Mouse (Mus musculus): Measurements from ENCODE around the gene Oas1e. TPM values are rescaled to one million over a fixed set of nuclear protein-coding genes. Genes with fewer than 3 reads are reported as not detected.
A peak's percentile ranks its signal among the peaks of the same experiment; 100 is the strongest.

The Oas1e gene
- total and polyA plus RNA-seq, 3 experiments, result not detected

DNA sequence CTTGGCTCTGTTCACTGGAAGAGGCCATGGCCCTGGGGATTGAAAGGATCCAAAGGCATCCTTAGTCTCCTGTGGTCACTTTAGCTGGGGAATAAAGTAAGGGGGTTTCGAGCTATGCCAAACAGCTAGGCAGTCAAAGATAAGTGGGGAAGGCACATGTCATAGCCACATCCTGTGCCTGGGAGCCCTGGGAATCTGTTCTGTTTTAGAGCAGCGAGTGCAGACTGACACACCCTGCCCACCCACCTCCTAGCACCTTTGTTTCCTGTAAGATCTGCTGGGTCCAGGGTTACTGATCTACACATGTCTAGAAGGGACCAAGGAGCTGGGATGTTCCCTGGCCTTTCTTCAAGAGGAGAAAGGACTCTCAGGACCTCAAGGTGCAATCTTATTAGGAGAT is 16.4 kb downstream of the Oas1e start:
- no peak overlapping the region for H3K9ac ChIP-seq (ENCODE audit: insufficient read depth, low read depth)
- no peaks in the 10 kb centered on the region for H3K9me3 ChIP-seq (replicated peaks; ENCODE audit: low read length)
- H3K4me3 ChIP-seq (replicated peaks in 1 of 3; ENCODE audit: low read depth in 2 of 3, low read length in 2 of 3, poor library complexity in 1 of 3), result no peak overlapping the region
- no peak overlapping the region for H3K27ac ChIP-seq (ENCODE audit: insufficient read depth, low read depth)
- peaks cover 6 to 22% of the 10 kb centered on the region in 2 experiments for H3K4me1 ChIP-seq (ENCODE audit: control insufficient read depth in 1 of 2, insufficient read depth in 2 of 2)
- in situ Hi-C loops (cut with MboI; ENCODE audit: low pct_ligation_motif_present, low pct_unique_long_range_greater_than_20kb, low sequenced_read_pairs) (no loop called here), dilution Hi-C loops (cut with MboI; ENCODE audit: extremely low pct_ligation_motif_present, extremely low pct_unique_long_range_greater_than_20kb, low sequenced_read_pairs) (no loop called here)
- H3K4me2 ChIP-seq (ENCODE audit: insufficient read depth, low read depth, poor library complexity, severe bottlenecking), result no peak overlapping the region
- no peak for DNase-seq (ENCODE audit: extremely low read depth)
- no peaks in the 10 kb centered on the region for H3K36me3 ChIP-seq (replicated peaks in 1 of 2; ENCODE audit: control insufficient read depth in 1 of 2, insufficient read depth in 1 of 2, low read length in 1 of 2)
- H3K27me3 ChIP-seq (replicated peaks), result peaks cover 21% of the 10 kb centered on the region
- no peaks in the 10 kb centered on the region for H3K79me2 ChIP-seq (replicated peaks; ENCODE audit: control insufficient read depth, extremely low read depth, insufficient read depth, poor library complexity, severe bottlenecking)
- TF ChIP-seq USF2 (conservative IDR thresholded peaks at IDR 0.05; ENCODE audit: low read depth, low read length) (no peak), HCFC1 (IDR thresholded peaks at IDR 0.05; ENCODE audit: low read depth, low read length) (no peak), KAT2A (IDR thresholded peaks at IDR 0.05; ENCODE audit: insufficient replicate concordance, low read length) (no peak)

DNA sequence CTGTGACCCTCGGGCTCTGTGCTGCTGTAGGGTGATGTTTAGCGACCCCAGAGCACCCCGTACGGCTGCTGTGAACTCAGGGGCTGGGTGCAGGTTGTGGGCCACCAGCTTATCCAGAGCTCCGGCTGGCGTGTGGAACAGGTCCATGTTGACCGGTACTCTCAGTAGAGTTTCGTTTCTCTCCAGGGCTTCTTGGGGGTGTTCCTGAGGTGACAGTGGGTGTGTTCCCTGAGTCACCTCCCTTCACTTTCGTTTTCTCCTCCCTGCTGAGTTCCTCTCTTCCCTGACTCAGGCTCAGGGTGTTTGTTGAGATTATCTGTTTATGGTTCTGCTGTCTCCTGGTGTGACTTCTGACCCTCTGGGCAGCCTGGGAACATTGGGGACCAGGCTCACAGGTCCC is 17.9 kb downstream of the Oas1e start, which contains the start of gene Oas3:
Gene Oas3, minus strand, starts transcription at position 184 of the 400 bp plus-strand sequence.
- H3K36me3 ChIP-seq (replicated peaks in 1 of 2; ENCODE audit: control insufficient read depth in 1 of 2, insufficient read depth in 1 of 2, low read length in 1 of 2), result no peaks in the 10 kb centered on the region
- no peak within 1 kb of the TSS for H3K4me3 ChIP-seq (replicated peaks in 1 of 3; ENCODE audit: low read depth in 2 of 3, low read length in 2 of 3, poor library complexity in 1 of 3)
- H3K27me3 ChIP-seq (replicated peaks), result peaks cover 23% of the 10 kb centered on the region
- H3K9ac ChIP-seq (ENCODE audit: insufficient read depth, low read depth), result no peak within 1 kb of the TSS
- H3K79me2 ChIP-seq (replicated peaks; ENCODE audit: control insufficient read depth, extremely low read depth, insufficient read depth, poor library complexity, severe bottlenecking), result no peaks in the 10 kb centered on the region
- no peaks in the 10 kb centered on the region for H3K9me3 ChIP-seq (replicated peaks; ENCODE audit: low read length)
- TF ChIP-seq MAFK (IDR thresholded peaks at IDR 0.05; ENCODE audit: insufficient replicate concordance, low read length) (no peak), RCOR1 (conservative IDR thresholded peaks at IDR 0.05; ENCODE audit: low read depth, low read length) (no peak), ZC3H11A (IDR thresholded peaks at IDR 0.05; ENCODE audit: low read depth, low read length) (no peak), ZKSCAN1 (IDR thresholded peaks at IDR 0.05; ENCODE audit: borderline replicate concordance, low read depth, low read length) (no peak), USF2 (conservative IDR thresholded peaks at IDR 0.05; ENCODE audit: low read depth, low read length) (no peak), E2F4 (IDR thresholded peaks at IDR 0.05; ENCODE audit: insufficient replicate concordance, low read depth, low read length) (no peak), HCFC1 (IDR thresholded peaks at IDR 0.05; ENCODE audit: low read depth, low read length) (no peak), JUND (conservative IDR thresholded peaks at IDR 0.05; ENCODE audit: low read depth, low read length) (no peak), JUN (IDR thresholded peaks at IDR 0.05; ENCODE audit: insufficient read depth, low read depth, low read length) (no peak), MXI1 (IDR thresholded peaks at IDR 0.05; ENCODE audit: low read depth, low read length) (no peak), MAX (IDR thresholded peaks at IDR 0.05; ENCODE audit: low read length) (no peak), BHLHE40 (IDR thresholded peaks at IDR 0.05; ENCODE audit: low read depth, low read length) (no peak), MAZ (IDR thresholded peaks at IDR 0.05; ENCODE audit: low read depth, low read length) (no peak), CTCF (conservative IDR thresholded peaks at IDR 0.05 in 1 of 2, IDR thresholded peaks at IDR 0.05 in 1 of 2; ENCODE audit: low read depth in 2 of 2, low read length in 2 of 2) (no peak), MEF2A (IDR thresholded peaks at IDR 0.05; ENCODE audit: borderline replicate concordance, low read depth, low read length) (no peak), UBTF (IDR thresholded peaks at IDR 0.05; ENCODE audit: low read depth, low read length) (no peak), ZNF384 (IDR thresholded peaks at IDR 0.05; ENCODE audit: low read depth, low read length) (no peak), NRF1 (IDR thresholded peaks at IDR 0.05; ENCODE audit: low read depth, low read length) (no peak), TBP (conservative IDR thresholded peaks at IDR 0.05; ENCODE audit: low read depth, low read length) (no peak)
- in situ Hi-C loops (cut with MboI; ENCODE audit: low pct_ligation_motif_present, low pct_unique_long_range_greater_than_20kb, low sequenced_read_pairs), result no loop called here
- no peak within 1 kb of the TSS for H3K27ac ChIP-seq (ENCODE audit: insufficient read depth, low read depth)
- DNase-seq (ENCODE audit: extremely low read depth), result no peak
- dilution Hi-C loops (cut with MboI; ENCODE audit: extremely low pct_ligation_motif_present, extremely low pct_unique_long_range_greater_than_20kb, low sequenced_read_pairs), result no loop called here
- peaks cover 6 to 22% of the 10 kb centered on the region in 2 experiments for H3K4me1 ChIP-seq (ENCODE audit: control insufficient read depth in 1 of 2, insufficient read depth in 2 of 2)
- peak within 1 kb of the TSS; percentile 46; the same call in 1 of the 2 replicates for H3K4me2 ChIP-seq (ENCODE audit: insufficient read depth, low read depth, poor library complexity, severe bottlenecking)
